Mouse (Mus musculus): ENCODE data around the gene Cfap157.

- TF ChIP-seq CTCF (IDR thresholded peaks at IDR 0.05; ENCODE audit: control insufficient read depth, insufficient read depth, insufficient read length) (no peak), CEBPB (IDR thresholded peaks at IDR 0.05; ENCODE audit: low read depth) (no peak), USF1 (IDR thresholded peaks at IDR 0.05; ENCODE audit: low read depth) (no peak), MYOD1 (IDR thresholded peaks at IDR 0.05; ENCODE audit: control insufficient read depth, insufficient read length, low read depth) (no peak), MAX (IDR thresholded peaks at IDR 0.05) (no peak), MYOG (IDR thresholded peaks at IDR 0.05; ENCODE audit: control insufficient read depth, extremely low read depth, insufficient read length) (no peak), FOSL1 (IDR thresholded peaks at IDR 0.05; ENCODE audit: insufficient read depth, low read length, poor library complexity, severe bottlenecking) (no peak)
These were observed 55.8 kb downstream of the Cfap157 start for GRCm38 (mm10) chr2:32728463-32728862.

All from C2C12 (cell line).